Mouse (Mus musculus): ENCODE results near the gene Gm29049. TPM values are rescaled to one million over a fixed set of nuclear protein-coding genes. Genes with fewer than 3 reads are reported as not detected.
"Not testable (repeated sequence)": the region's sequence is repeated elsewhere in the genome, so short reads cannot be mapped to it uniquely, and the experiment has no call there.

Gene Gm29049
- polyA plus RNA-seq (2015; fragmentation: Nextera tagmentation; extraction: Ambion mirVana): not detected in 2 replicates

DNA sequence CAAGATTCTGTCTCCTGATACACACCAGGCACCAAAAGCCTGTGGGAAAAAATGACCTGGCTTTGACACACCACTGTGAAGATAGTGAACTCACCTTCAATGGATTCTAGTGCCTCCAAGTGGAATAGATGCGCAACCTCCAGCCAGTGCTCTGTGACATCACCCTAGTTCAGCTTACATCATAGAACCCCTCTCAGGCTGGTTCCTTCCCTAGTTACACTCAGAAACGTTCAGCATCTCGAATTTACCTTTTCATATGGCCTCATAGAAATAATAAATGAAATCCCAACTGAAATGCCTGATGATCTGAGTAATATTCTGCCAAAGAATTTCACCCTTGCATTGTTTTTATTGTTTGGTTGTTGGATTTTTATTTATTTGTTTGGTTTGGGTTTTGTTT lies at the start of gene Gm29049:
Gene Gm29049, minus strand, starts transcription at position 101 of the 400 bp plus-strand sequence.
- H3K36me3 ChIP-seq; H3K27me3 ChIP-seq (replicated peaks); ATAC-seq (ENCODE audit: low FRiP score); H3K4me1 ChIP-seq; H3K9ac ChIP-seq (replicated peaks); H3K4me2 ChIP-seq; H3K4me3 ChIP-seq (replicated peaks); H3K9me3 ChIP-seq (replicated peaks); H3K27ac ChIP-seq (replicated peaks): not testable (repeated sequence)
- 17% methylated on average over 2 of the region's 3 CpGs for WGBS

Other genes starting within 250 kb of the Gm29049 start
- not detected in 2 replicates for gene Gm20825, start 74.3 kb upstream of the Gm29049 start, polyA plus RNA-seq (2015; fragmentation: Nextera tagmentation; extraction: Ambion mirVana)